8 mouse cellular contexts compared by ENCODE assay signal in genomic region chr5:35361570-35362284, GRCm38 (mm10). TPM values are rescaled to one million over a fixed set of nuclear protein-coding genes. Genes with fewer than 3 reads are reported as not detected.
DNase-seq lines count a peak whose midpoint lies in the region; ATAC-seq lines count a peak whose summit lies in the region.

No protein-coding gene starts in this region.

- ATAC-seq in common myeloid progenitor, adult 5-6 weeks (replicated peaks; ENCODE audit: low read depth, poor library complexity, severe bottlenecking): peak; percentile 98
- ATAC-seq in inflammation-experienced regulatory T-cells, adult 6 months: peak; percentile 35

- peak; percentile 96 for DNase-seq in adipocyte (ENCODE audit: low spot score)
- peak; percentile 85 to 88 for DNase-seq in gastrocnemius, adult 8-10 months (ENCODE audit: low spot score in 2 of 2)
- DNase-seq in left cerebral cortex, adult 8-10 months (ENCODE audit: low spot score in 2 of 2): peak; percentile 87 to 97
- DNase-seq in mesoderm, embryonic 11.5 days (ENCODE audit: low read depth, low spot score): peak; percentile 95
- peak; percentile 88 for DNase-seq in right cerebral cortex, postnatal 25 days
- peak; percentile 96 for DNase-seq in urinary bladder, postnatal 25 days (ENCODE audit: low spot score)

RNA-seq across cellular contexts. Expression of gene Hmx1, which starts 27.2 kb away (rescaled TPM):
- not detected in 2 replicates for total RNA-seq in common myeloid progenitor, adult 5-6 weeks (2017)
- total RNA-seq in gastrocnemius, adult 8-10 months (2022): not detected
- not detected for polyA plus RNA-seq in inflammation-experienced regulatory T-cells, adult 6 months (2017; shearing (Covaris generic))
- total RNA-seq in left cerebral cortex, adult 8-10 months (2022): not detected

Comparison
In these comparisons a context has a peak if more than half of its experiments do, and no peak if none do; other contexts are left out.
1. Peak in every context shown above with its lines: DNase-seq and ATAC-seq.